Mouse (Mus musculus) frontal cortex, postnatal 36 days (tissue): ENCODE measurements at regions not wholly inside any gene's neighbourhood (a gene's known extent, or its start where the extent isn't known, plus 50 kb on each side); places are given as distances from the start of the nearest gene placed in this dataset.

Source experiments
- DNase-seq, 2 experiments: peaks; one replicate each; pipeline ENCODE4 v3.0.0; 2022; ENCODE audit warnings: low spot score in 2 of 2

- no peak for DNase-seq
These were observed 58.9 kb upstream of the Ankrd1 start for GRCm38 (mm10) chr19:36178828-36179251.

GRCm38 (mm10) chr19:36180329-36180728, 60.4 kb upstream of the Ankrd1 start:
- DNase-seq: no peak

- no peak for DNase-seq
These were observed 61.6 kb upstream of the Ankrd1 start for GRCm38 (mm10) chr19:36181535-36181934.

GRCm38 (mm10) chr19:36183127-36183526, 63.2 kb upstream of the Ankrd1 start:
- DNase-seq: peak; percentile 65 to 85

GRCm38 (mm10) chr19:36189662-36190061, 69.8 kb upstream of the Ankrd1 start:
- no peak for DNase-seq

- DNase-seq: no peak
These were observed 71.7 kb upstream of the Ankrd1 start for GRCm38 (mm10) chr19:36191641-36192040.

GRCm38 (mm10) chr19:36204269-36204668, 84.4 kb upstream of the Ankrd1 start:
- DNase-seq: no peak

GRCm38 (mm10) chr19:36204965-36205718, 85.2 kb upstream of the Ankrd1 start:
- no peak for DNase-seq

- DNase-seq: peak; percentile 33 to 35
These were observed 87.9 kb upstream of the Ankrd1 start for GRCm38 (mm10) chr19:36207735-36208288.

- peak in 1 of 2 experiments; percentile 31 for DNase-seq
These were observed 88.5 kb upstream of the Ankrd1 start for GRCm38 (mm10) chr19:36208419-36208818.

- DNase-seq: peak in 1 of 2 experiments; percentile 33
These were observed 93.6 kb upstream of the Ankrd1 start for GRCm38 (mm10) chr19:36213461-36213860.

GRCm38 (mm10) chr19:36214188-36214968, 94.5 kb upstream of the Ankrd1 start:
- peak; percentile 61 to 65 for DNase-seq

GRCm38 (mm10) chr19:36217177-36217576, 97.3 kb upstream of the Ankrd1 start:
- no peak for DNase-seq

- DNase-seq: no peak
These were observed 97.7 kb upstream of the Ankrd1 start for GRCm38 (mm10) chr19:36217605-36218004.

GRCm38 (mm10) chr19:36218921-36219320, 99.0 kb upstream of the Ankrd1 start:
- no peak for DNase-seq

GRCm38 (mm10) chr19:36221104-36221503, 101.2 kb upstream of the Ankrd1 start:
- no peak for DNase-seq

GRCm38 (mm10) chr19:36221596-36221995, 101.7 kb upstream of the Ankrd1 start:
- DNase-seq: no peak

- no peak for DNase-seq
These were observed 102.3 kb upstream of the Ankrd1 start for GRCm38 (mm10) chr19:36222198-36222597.

- DNase-seq: no peak
These were observed 104.6 kb upstream of the Ankrd1 start for GRCm38 (mm10) chr19:36224518-36224917.

- DNase-seq: no peak
These were observed 105.7 kb upstream of the Ankrd1 start for GRCm38 (mm10) chr19:36225612-36226011.

GRCm38 (mm10) chr19:36227418-36228160, 107.7 kb upstream of the Ankrd1 start:
- no peak for DNase-seq

GRCm38 (mm10) chr19:36229315-36229714, 109.4 kb upstream of the Ankrd1 start:
- no peak for DNase-seq
